Mouse (Mus musculus): ENCODE measurements around the gene Prickle1. TPM values are rescaled to one million over a fixed set of nuclear protein-coding genes. Genes with fewer than 3 reads are reported as not detected.

Prickle1 gene
- total and polyA plus RNA-seq, 2 experiments from 2014 or later: 15.1 to 15.6 TPM

GRCm38 (mm10) chr15:93572889-93573288 lies 22.8 kb downstream of the Prickle1 start:
- WGBS: 87% methylated on average over 10 of the region's 10 CpGs
- H3K4me1 ChIP-seq (ENCODE audit: insufficient read depth): peaks cover 2% of the 10 kb centered on the region; the same call in 1 of the 2 replicates

DNA sequence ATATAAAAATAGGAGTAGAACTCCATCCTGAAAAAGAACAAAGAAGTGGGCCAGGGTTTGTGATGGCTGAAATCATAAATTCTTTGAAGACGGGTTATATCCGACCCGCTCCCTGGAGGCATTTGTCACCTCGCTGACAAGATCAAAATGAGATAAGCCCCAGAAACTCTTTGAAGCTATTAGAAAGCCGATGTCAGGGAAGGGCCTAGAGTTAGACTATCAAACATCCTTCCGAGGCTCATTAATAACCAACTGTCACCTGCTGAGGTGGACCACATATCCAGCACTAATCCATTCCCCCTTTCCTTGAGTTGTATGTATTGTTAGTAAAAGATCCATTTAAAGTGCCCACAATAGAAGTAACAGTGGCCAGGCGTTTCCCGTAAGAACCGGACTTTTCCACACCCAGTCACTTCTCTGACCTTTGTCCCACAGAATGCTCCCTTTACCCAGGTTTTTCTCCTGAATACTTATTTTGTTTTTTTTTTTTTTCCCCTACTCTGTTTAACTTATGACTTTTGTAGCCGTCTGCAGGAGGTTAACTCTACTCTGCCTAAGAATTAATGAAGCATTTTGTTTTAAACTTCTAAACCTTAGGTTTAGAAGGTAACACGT lies 24.7 kb downstream of the Prickle1 start:
- Histone ChIP-seq H3K4me2 (ENCODE audit: low read depth) (no peak overlapping the region), H3K4me1 (ENCODE audit: insufficient read depth) (peaks cover 12% of the 10 kb centered on the region), H3K4me3 (ENCODE audit: low read depth, low read length) (no peak overlapping the region), H3K9me3 (ENCODE audit: low read length) (no peaks in the 10 kb centered on the region), H3K27me3 (ENCODE audit: insufficient read depth, low read length) (no peaks in the 10 kb centered on the region), H3K9ac (no peak overlapping the region), H3K27ac (ENCODE audit: low read depth, low read length) (no peak overlapping the region), H3K36me3 (ENCODE audit: insufficient read depth) (no peaks in the 10 kb centered on the region)
- no peak for ATAC-seq
- 66% methylated on average over 11 of the region's 11 CpGs for whole genome bisulfite sequencing
- no peak for TF ChIP-seq CTCF (IDR thresholded peaks at IDR 0.05; ENCODE audit: low read depth)
- no peak for DNase-seq

More at GRCm38 (mm10) chr15:93572889-93573288, 22.8 kb downstream of the Prickle1 start:
- Histone ChIP-seq H3K27me3 (ENCODE audit: insufficient read depth, low read length) (no peaks in the 10 kb centered on the region), H3K9ac (no peak overlapping the region), H3K9me3 (ENCODE audit: low read length) (no peaks in the 10 kb centered on the region), H3K27ac (ENCODE audit: low read depth, low read length) (no peak overlapping the region), H3K36me3 (ENCODE audit: insufficient read depth) (no peaks in the 10 kb centered on the region), H3K4me2 (ENCODE audit: low read depth) (no peak overlapping the region), H3K4me3 (ENCODE audit: low read depth, low read length) (no peak overlapping the region)
- TF ChIP-seq CTCF (IDR thresholded peaks at IDR 0.05; ENCODE audit: low read depth): no peak
- no peak for DNase-seq
- ATAC-seq: no peak

- DNase-seq: no peak
- Histone ChIP-seq H3K27me3 (ENCODE audit: insufficient read depth, low read length) (no peaks in the 10 kb centered on the region), H3K4me1 (ENCODE audit: insufficient read depth) (peaks cover 12% of the 10 kb centered on the region), H3K27ac (ENCODE audit: low read depth, low read length) (no peak overlapping the region), H3K9me3 (ENCODE audit: low read length) (no peaks in the 10 kb centered on the region), H3K36me3 (ENCODE audit: insufficient read depth) (no peaks in the 10 kb centered on the region), H3K9ac (no peak overlapping the region), H3K4me2 (ENCODE audit: low read depth) (no peak overlapping the region), H3K4me3 (ENCODE audit: low read depth, low read length) (no peak overlapping the region)
- WGBS: 79% methylated on average over 3 of the region's 3 CpGs
- no peak for TF ChIP-seq CTCF (IDR thresholded peaks at IDR 0.05; ENCODE audit: low read depth)
- no peak for ATAC-seq
Observed at GRCm38 (mm10) chr15:93568911-93569310, 26.8 kb downstream of the Prickle1 start.

- WGBS: 58% methylated on average over 14 of the region's 14 CpGs
- Histone ChIP-seq H3K9ac (no peak overlapping the region), H3K4me1 (ENCODE audit: insufficient read depth) (peaks cover 12% of the 10 kb centered on the region), H3K27ac (ENCODE audit: low read depth, low read length) (0 out of 2 replicates have a peak overlapping the region, but pooled peaks have one; percentile 9), H3K4me3 (ENCODE audit: low read depth, low read length) (no peak overlapping the region), H3K4me2 (ENCODE audit: low read depth) (no peak overlapping the region), H3K36me3 (ENCODE audit: insufficient read depth) (no peaks in the 10 kb centered on the region), H3K27me3 (ENCODE audit: insufficient read depth, low read length) (no peaks in the 10 kb centered on the region), H3K9me3 (ENCODE audit: low read length) (no peaks in the 10 kb centered on the region)
- TF ChIP-seq CTCF (IDR thresholded peaks at IDR 0.05; ENCODE audit: low read depth): no peak
- DNase-seq (peak; percentile 35), ATAC-seq (peak; percentile 42; the same call in 1 of the 2 replicates)
Observed at GRCm38 (mm10) chr15:93567546-93568307, 28.0 kb downstream of the Prickle1 start.

GRCm38 (mm10) chr15:93563491-93563890 lies 32.2 kb downstream of the Prickle1 start:
- no peak for ATAC-seq
- DNase-seq: no peak
- Histone ChIP-seq H3K36me3 (ENCODE audit: insufficient read depth) (no peaks in the 10 kb centered on the region), H3K4me3 (ENCODE audit: low read depth, low read length) (no peak overlapping the region), H3K9me3 (ENCODE audit: low read length) (no peaks in the 10 kb centered on the region), H3K27me3 (ENCODE audit: insufficient read depth, low read length) (no peaks in the 10 kb centered on the region), H3K4me1 (ENCODE audit: insufficient read depth) (peaks cover 14% of the 10 kb centered on the region), H3K27ac (ENCODE audit: low read depth, low read length) (no peak overlapping the region), H3K9ac (no peak overlapping the region), H3K4me2 (ENCODE audit: low read depth) (no peak overlapping the region)
- 68% methylated on average over 5 of the region's 5 CpGs for WGBS
- no peak for TF ChIP-seq CTCF (IDR thresholded peaks at IDR 0.05; ENCODE audit: low read depth)

- Histone ChIP-seq H3K27me3 (ENCODE audit: insufficient read depth, low read length) (no peaks in the 10 kb centered on the region), H3K4me3 (ENCODE audit: low read depth, low read length) (no peak overlapping the region), H3K9ac (no peak overlapping the region), H3K9me3 (ENCODE audit: low read length) (no peaks in the 10 kb centered on the region), H3K4me2 (ENCODE audit: low read depth) (no peak overlapping the region), H3K27ac (ENCODE audit: low read depth, low read length) (no peak overlapping the region), H3K36me3 (ENCODE audit: insufficient read depth) (no peaks in the 10 kb centered on the region), H3K4me1 (ENCODE audit: insufficient read depth) (0 out of 2 replicates have a peak, but pooled peaks cover 4% of the 10 kb centered on the region)
- ATAC-seq (no peak), DNase-seq (no peak)
- 83% methylated on average over 6 of the region's 6 CpGs for WGBS
- no peak for TF ChIP-seq CTCF (IDR thresholded peaks at IDR 0.05; ENCODE audit: low read depth)
Observed at GRCm38 (mm10) chr15:93561540-93561939, 34.2 kb downstream of the Prickle1 start.

DNA sequence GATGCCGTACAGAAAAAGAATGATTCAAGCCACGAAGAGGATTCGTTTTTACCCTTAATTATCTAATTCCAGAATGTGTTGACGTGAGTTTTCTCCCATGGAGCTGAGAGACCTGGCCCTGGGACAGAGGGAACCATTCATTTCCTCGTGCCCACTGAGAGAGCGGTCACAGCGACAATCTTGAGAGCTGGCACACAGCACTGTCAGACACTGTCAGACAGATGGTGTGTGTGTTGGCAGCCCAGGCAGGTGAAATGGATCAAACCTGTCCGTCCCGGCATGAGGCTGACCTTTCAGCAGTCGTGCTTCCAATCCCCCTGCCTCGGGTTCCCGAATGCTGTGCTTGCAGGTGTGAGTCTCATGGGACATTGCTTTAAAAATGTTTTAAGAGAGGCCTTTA lies 37.3 kb downstream of the Prickle1 start:
- 0 out of 2 replicates have a peak, but pooled peaks cover 4% of the 10 kb centered on the region for H3K4me1 ChIP-seq (ENCODE audit: insufficient read depth)
- no peak overlapping the region for H3K4me3 ChIP-seq (ENCODE audit: low read depth, low read length)
- ATAC-seq (no peak), DNase-seq (no peak)
- TF ChIP-seq CTCF (IDR thresholded peaks at IDR 0.05; ENCODE audit: low read depth): no peak
- H3K4me2 ChIP-seq (ENCODE audit: low read depth): no peak overlapping the region
- no peak overlapping the region for H3K9ac ChIP-seq
- WGBS: 47% methylated on average over 12 of the region's 12 CpGs
- no peaks in the 10 kb centered on the region for H3K36me3 ChIP-seq (ENCODE audit: insufficient read depth)
- no peak overlapping the region for H3K27ac ChIP-seq (ENCODE audit: low read depth, low read length)
- no peaks in the 10 kb centered on the region for H3K27me3 ChIP-seq (ENCODE audit: insufficient read depth, low read length)
- H3K9me3 ChIP-seq (ENCODE audit: low read length): no peaks in the 10 kb centered on the region

Data from forebrain, postnatal 0 days (tissue).